27 mouse cellular contexts compared by ENCODE assay signal in genomic region chr5:119133378-119133777, GRCm38 (mm10).
DNase-seq lines count a peak whose midpoint lies in the region; ATAC-seq and TF ChIP-seq lines count a peak whose summit lies in the region.
"Had no signal": no experiment of that assay in that cellular context is flagged by ENCODE, and none has a peak within 500 bp of the region (broad histone marks: within the 10 kb centered on the region; RNA-seq: fewer than 3 reads in every experiment).

No protein-coding gene starts in this region.

- no peak for ATAC-seq in lung, embryonic 14.5 days (ENCODE audit: insufficient read depth)
- ATAC-seq in embryonic facial prominence, embryonic 11.5 days (replicated peaks; ENCODE audit: insufficient number of reproducible peaks, low FRiP score, low TSS enrichment, low read depth), result no peak
- ATAC-seq in forebrain, postnatal 0 days, result no peak
- ATAC-seq: CD4-positive, CD25-positive, alpha-beta regulatory T cell, adult 4 months; forebrain, embryonic 15.5 days; hindbrain, embryonic 16.5 days; intestine, embryonic 15.5 days had no signal

- no peak overlapping the region for H3K4me3 ChIP-seq in lung, embryonic 14.5 days (ENCODE audit: low read depth, low read length)
- no peak overlapping the region for H3K4me3 ChIP-seq in lung, adult 2 months (replicated peaks; ENCODE audit: extremely low read depth, low read depth, low read length)
- no peak overlapping the region for H3K4me3 ChIP-seq in embryonic facial prominence, embryonic 11.5 days (ENCODE audit: low read depth, low read length)
- no peak overlapping the region for H3K4me3 ChIP-seq in forebrain, postnatal 0 days (ENCODE audit: low read depth, low read length)
- H3K4me3 ChIP-seq: embryonic facial prominence, embryonic 13.5 days; erythroblast, embryonic 14.5 days; forebrain, embryonic 12.5 days; forebrain, embryonic 15.5 days; heart, embryonic 12.5 days; heart, embryonic 15.5 days; intestine, embryonic 15.5 days had no signal

- H3K9me3 ChIP-seq in lung, embryonic 14.5 days (ENCODE audit: low read depth, low read length), result no peaks in the 10 kb centered on the region
- H3K9me3 ChIP-seq in embryonic facial prominence, embryonic 11.5 days (replicated peaks; ENCODE audit: control insufficient read depth, low read length), result no peaks in the 10 kb centered on the region
- H3K9me3 ChIP-seq in forebrain, postnatal 0 days (ENCODE audit: low read length), result no peaks in the 10 kb centered on the region
- H3K9me3 ChIP-seq: embryonic facial prominence, embryonic 13.5 days; forebrain, embryonic 12.5 days; forebrain, embryonic 15.5 days; heart, embryonic 12.5 days; heart, embryonic 15.5 days; intestine, embryonic 15.5 days had no signal

- H3K9ac ChIP-seq in lung, embryonic 14.5 days, result no peak overlapping the region
- no peak overlapping the region; the same call in 1 of the 2 replicates for H3K9ac ChIP-seq in embryonic facial prominence, embryonic 11.5 days (replicated peaks; ENCODE audit: low read length)
- H3K9ac ChIP-seq in forebrain, postnatal 0 days, result no peak overlapping the region
- H3K9ac ChIP-seq: embryonic facial prominence, embryonic 13.5 days; forebrain, embryonic 12.5 days; forebrain, embryonic 15.5 days; heart, embryonic 12.5 days; heart, embryonic 15.5 days; intestine, embryonic 15.5 days had no signal

- H3K27me3 ChIP-seq in lung, embryonic 14.5 days (ENCODE audit: insufficient read depth, low read length), result no peaks in the 10 kb centered on the region
- no peaks in the 10 kb centered on the region for H3K27me3 ChIP-seq in embryonic facial prominence, embryonic 11.5 days (ENCODE audit: control insufficient read depth, insufficient read depth, low read length)
- no peaks in the 10 kb centered on the region for H3K27me3 ChIP-seq in forebrain, postnatal 0 days (ENCODE audit: insufficient read depth, low read length)
- H3K27me3 ChIP-seq: forebrain, embryonic 12.5 days; forebrain, embryonic 15.5 days; intestine, embryonic 15.5 days had no signal

- H3K36me3 ChIP-seq in lung, embryonic 14.5 days (ENCODE audit: insufficient read depth), result no peaks in the 10 kb centered on the region
- no peaks in the 10 kb centered on the region for H3K36me3 ChIP-seq in embryonic facial prominence, embryonic 11.5 days (replicated peaks; ENCODE audit: control insufficient read depth, insufficient read depth, low read depth, low read length)
- no peaks in the 10 kb centered on the region for H3K36me3 ChIP-seq in forebrain, postnatal 0 days (ENCODE audit: insufficient read depth)
- H3K36me3 ChIP-seq: embryonic facial prominence, embryonic 13.5 days; forebrain, embryonic 12.5 days; forebrain, embryonic 15.5 days; heart, embryonic 12.5 days; heart, embryonic 15.5 days; intestine, embryonic 15.5 days had no signal

- no peak overlapping the region for H3K27ac ChIP-seq in lung, embryonic 14.5 days (ENCODE audit: low read depth)
- H3K27ac ChIP-seq in embryonic facial prominence, embryonic 11.5 days (replicated peaks; ENCODE audit: low read depth, low read length), result no peak overlapping the region
- H3K27ac ChIP-seq in forebrain, postnatal 0 days (ENCODE audit: low read depth, low read length), result no peak overlapping the region
- H3K27ac ChIP-seq: embryonic facial prominence, embryonic 13.5 days; forebrain, embryonic 12.5 days; forebrain, embryonic 15.5 days; heart, embryonic 15.5 days; intestine, embryonic 15.5 days had no signal

- WGBS in lung, embryonic 14.5 days, result 47% methylated on average over 13 of the region's 13 CpGs
- WGBS in lung, adult 2 months, result 58% methylated on average over 13 of the region's 13 CpGs
- WGBS in embryonic facial prominence, embryonic 11.5 days, result 22% methylated on average over 13 of the region's 13 CpGs
- WGBS in forebrain, postnatal 0 days, result 57% methylated on average over 13 of the region's 13 CpGs

- no peak for TF ChIP-seq POLR2A in lung, adult 2 months (IDR thresholded peaks at IDR 0.05; ENCODE audit: borderline replicate concordance, extremely low read depth, low read depth, low read length)

- H3K4me2 ChIP-seq in lung, embryonic 14.5 days, result no peak overlapping the region
- no peak overlapping the region for H3K4me2 ChIP-seq in embryonic facial prominence, embryonic 11.5 days (ENCODE audit: low read depth, low read length)
- H3K4me2 ChIP-seq in forebrain, postnatal 0 days (ENCODE audit: low read depth), result no peak overlapping the region
- H3K4me2 ChIP-seq: embryonic facial prominence, embryonic 13.5 days; forebrain, embryonic 12.5 days; forebrain, embryonic 15.5 days; heart, embryonic 12.5 days; heart, embryonic 15.5 days; intestine, embryonic 15.5 days had no signal

- no peaks in the 10 kb centered on the region for H3K4me1 ChIP-seq in lung, embryonic 14.5 days (ENCODE audit: insufficient read depth)
- no peaks in the 10 kb centered on the region for H3K4me1 ChIP-seq in lung, adult 2 months (ENCODE audit: control insufficient read depth, insufficient read depth, low read length)
- peaks cover 5% of the 10 kb centered on the region for H3K4me1 ChIP-seq in embryonic facial prominence, embryonic 11.5 days (ENCODE audit: control insufficient read depth, insufficient read depth, low read length)
- no peaks in the 10 kb centered on the region for H3K4me1 ChIP-seq in forebrain, postnatal 0 days (ENCODE audit: insufficient read depth)
- H3K4me1 ChIP-seq: forebrain, embryonic 15.5 days had no signal

- peak; percentile 5; the same call in 1 of the 2 replicates for TF ChIP-seq CTCF in lung, embryonic 14.5 days (IDR thresholded peaks at IDR 0.05; ENCODE audit: low read depth)
- TF ChIP-seq CTCF in lung, adult 2 months (IDR thresholded peaks at IDR 0.05; ENCODE audit: insufficient read depth, low read length), result no peak
- TF ChIP-seq CTCF in forebrain, postnatal 0 days (IDR thresholded peaks at IDR 0.05; ENCODE audit: low read depth), result no peak

- DNase-seq in lung, embryonic 14.5 days, result no peak
- no peak for DNase-seq in lung, adult 2 months
- peak; percentile 57 for DNase-seq in embryo, embryonic 11 days
- peak; percentile 47 for DNase-seq in embryonic facial prominence, embryonic 11.5 days (ENCODE audit: low spot score)
- DNase-seq in forebrain, postnatal 0 days, result no peak
- no peak for DNase-seq in adrenal gland, postnatal 25 days
- no peak for DNase-seq in lung, postnatal 36 days
- DNase-seq: adrenal gland, adult 2 months; adrenal gland, postnatal 14 days; cerebellum, adult 11-12 months; cerebellum, adult 8-10 months; cerebellum, postnatal 10 days; cerebellum, postnatal 36 days; gastrocnemius, postnatal 10 days; gastrocnemius, postnatal 36 days; heart, postnatal 10 days; heart, postnatal 36 days; kidney, adult 11 months had no signal

Comparison
In these comparisons a context has a peak if more than half of its experiments do, and no peak if none do; other contexts are left out.
1. DNase-seq: peak in embryo, embryonic 11 days (single experiment) and embryonic facial prominence, embryonic 11.5 days (single experiment); none in lung, embryonic 14.5 days (single experiment), lung, adult 2 months (single experiment), forebrain, postnatal 0 days (single experiment), adrenal gland, postnatal 25 days (single experiment) and lung, postnatal 36 days (single experiment).